Mouse (Mus musculus): Measurements from ENCODE around the gene Gm49380.

DNA sequence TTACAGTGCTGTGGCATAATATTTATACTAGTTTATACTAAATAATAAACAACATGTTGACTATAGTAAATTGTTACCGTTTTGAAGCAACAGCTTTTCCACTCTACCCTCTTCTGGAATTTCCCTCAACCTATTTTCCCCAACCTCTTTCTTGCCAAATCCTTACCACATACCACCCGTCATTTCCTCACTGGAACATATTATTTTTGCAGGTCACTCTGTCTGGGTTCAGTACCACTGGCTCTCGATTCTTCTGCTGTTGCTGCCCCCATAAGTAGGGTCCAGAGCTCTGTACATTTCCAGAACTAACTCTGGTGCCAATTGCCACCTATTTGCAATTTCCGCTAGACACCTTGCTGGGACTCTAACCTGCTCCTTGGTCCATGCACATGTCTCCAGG lies 81.4 kb downstream of the Gm49380 start:
- TF ChIP-seq CTCF (IDR thresholded peaks at IDR 0.05; ENCODE audit: low read depth) (no peak), EP300 (optimal IDR thresholded peaks at IDR 0.05) (no peak)
